Mouse (Mus musculus) forebrain, embryonic 16.5 days (tissue): ENCODE measurements at regions not wholly inside any gene's neighbourhood (a gene's known extent, or its start where the extent isn't known, plus 50 kb on each side); places are given as distances from the start of the nearest gene placed in this dataset.

Experiments
- ATAC-seq: fragments of 200-750 bp; cut with Nextera tagmentation; 2 replicates; pipeline ENCODE4 v1.8.0; 2017; ENCODE audit warnings: mild to moderate bottlenecking, moderate library complexity
- H3K27ac ChIP-seq: fragments of 300-500 bp; sonication (generic); 2 replicates; pipeline ENCODE4 v1.5.1; 2014; ENCODE audit warnings: low read length, control low read depth
- H3K27me3 ChIP-seq: fragments of 300-500 bp; sonication (generic); replicated peaks from 2 replicates; pipeline ENCODE4 v1.6.1; 2014; ENCODE audit warnings: low read length; ENCODE audit not compliant: control insufficient read depth, insufficient read depth
- H3K36me3 ChIP-seq: fragments of 300-500 bp; sonication (generic); 2 replicates; pipeline ENCODE4 v1.6.1; 2014; ENCODE audit not compliant: control insufficient read depth, insufficient read depth
- H3K4me1 ChIP-seq: fragments of 300-500 bp; sonication (generic); replicated peaks from 2 replicates; pipeline ENCODE4 v1.6.1; 2014; ENCODE audit warnings: low read length; ENCODE audit not compliant: control insufficient read depth, insufficient read depth
- H3K4me2 ChIP-seq: fragments of 300-500 bp; sonication (generic); 2 replicates; pipeline ENCODE4 v1.6.1; 2014; ENCODE audit warnings: mild to moderate bottlenecking, low read length, control low read depth
- H3K4me3 ChIP-seq: fragments of 300-500 bp; sonication (generic); replicated peaks from 2 replicates; pipeline ENCODE4 v1.5.1; 2014; ENCODE audit warnings: mild to moderate bottlenecking, low read length, control low read depth
- H3K9ac ChIP-seq: fragments of 300-500 bp; sonication (generic); replicated peaks from 2 replicates; pipeline ENCODE4 v1.6.1; 2014; ENCODE audit warnings: low read depth, low read length, control low read depth
- H3K9me3 ChIP-seq: fragments of 300-500 bp; sonication (generic); 2 replicates; pipeline ENCODE4 v1.6.1; 2016; ENCODE audit warnings: low read length; ENCODE audit not compliant: control insufficient read depth
- WGBS: fragments of 180-500 bp; shearing (Covaris S2); extraction: QIAGEN DNeasy Blood & Tissue Kit; methylation state at CpG from one replicate; pipeline ENCODE4 v1.1.7; 2014; 5-methylcytosine and 5-hydroxymethylcytosine counted together

DNA sequence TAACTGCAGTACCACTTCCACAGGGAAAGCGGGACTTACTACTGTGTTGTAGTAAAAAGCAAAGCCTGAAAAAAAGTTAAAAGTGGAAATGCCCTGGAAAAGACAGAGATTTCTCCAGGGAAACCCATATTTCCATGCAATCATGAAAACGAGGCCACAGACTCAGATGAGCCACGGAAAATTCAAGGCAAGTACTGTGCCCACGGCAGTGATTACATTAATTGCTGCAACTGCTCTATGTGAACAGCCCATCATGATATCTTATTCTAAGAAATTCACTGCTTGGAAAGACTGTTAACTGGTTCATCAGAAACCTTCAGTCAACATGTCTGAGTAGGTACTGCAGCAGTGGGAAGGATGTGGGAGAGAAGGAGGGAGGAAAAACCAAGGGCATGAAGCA lies 330.1 kb upstream of the Aco1 start:
- ATAC-seq, result no peak

DNA sequence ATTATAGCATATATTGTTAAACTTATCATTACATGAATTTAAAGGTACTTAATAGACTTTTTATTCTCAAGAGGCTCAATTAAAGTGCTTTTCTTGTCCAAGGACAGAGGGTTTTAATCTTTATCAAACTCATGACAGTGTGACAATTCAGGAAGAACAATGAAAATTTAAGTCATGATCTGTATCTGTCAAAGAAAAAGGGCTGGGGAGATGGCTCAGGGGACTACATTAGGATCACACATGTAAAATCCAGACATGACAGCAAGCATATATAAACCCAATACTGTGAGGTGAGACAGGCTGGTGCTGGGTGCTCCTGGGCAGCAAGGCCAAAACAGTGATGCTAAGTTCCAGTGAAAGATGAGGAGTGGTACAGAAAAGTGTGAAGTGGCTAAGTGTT lies 327.3 kb upstream of the Aco1 start:
- peak; percentile 67 for ATAC-seq
- H3K4me3 ChIP-seq, result no peak overlapping the region
- H3K4me1 ChIP-seq, result no peaks in the 10 kb centered on the region

More for the DNA sequence above, 330.1 kb upstream of the Aco1 start:
- Histone ChIP-seq H3K4me1 (no peaks in the 10 kb centered on the region), H3K9ac (no peak overlapping the region), H3K4me3 (no peak overlapping the region), H3K27me3 (no peaks in the 10 kb centered on the region), H3K9me3 (no peaks in the 10 kb centered on the region), H3K36me3 (no peaks in the 10 kb centered on the region), H3K4me2 (no peak overlapping the region), H3K27ac (no peak overlapping the region)
- WGBS, result 70% methylated on average over 4 of the region's 4 CpGs

DNA sequence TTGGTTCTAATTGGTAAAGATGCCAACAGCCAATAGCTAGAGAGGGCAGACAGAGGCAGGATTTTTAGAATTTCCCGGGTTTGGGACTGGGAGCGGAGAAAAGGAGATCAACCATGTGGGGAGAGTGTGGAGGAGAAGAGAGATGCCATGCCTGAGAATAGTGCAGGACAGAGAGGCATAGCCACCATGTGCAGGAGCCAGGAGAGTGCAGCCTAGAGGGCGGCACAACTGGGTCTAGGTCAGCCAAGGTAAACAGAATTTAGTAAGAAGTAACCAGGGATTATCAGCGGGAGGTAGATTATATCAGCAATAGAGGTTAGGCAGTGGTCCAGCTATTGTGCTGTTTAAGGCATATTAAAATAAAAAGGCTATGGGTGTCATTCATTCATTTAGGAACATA lies 325.2 kb upstream of the Aco1 start:
- Histone ChIP-seq H3K4me1 (no peaks in the 10 kb centered on the region), H3K4me3 (no peak overlapping the region), H3K27me3 (no peaks in the 10 kb centered on the region), H3K9me3 (no peaks in the 10 kb centered on the region), H3K27ac (no peak overlapping the region), H3K9ac (no peak overlapping the region), H3K4me2 (no peak overlapping the region), H3K36me3 (no peaks in the 10 kb centered on the region)
- no peak for ATAC-seq
- WGBS, result 72% methylated on average over 4 of the region's 4 CpGs

More for the DNA sequence above, 327.3 kb upstream of the Aco1 start:
- no peak overlapping the region for H3K4me2 ChIP-seq
- no peaks in the 10 kb centered on the region for H3K36me3 ChIP-seq
- no peaks in the 10 kb centered on the region for H3K27me3 ChIP-seq
- H3K27ac ChIP-seq, result no peak overlapping the region
- H3K9ac ChIP-seq, result no peak overlapping the region
- H3K9me3 ChIP-seq, result no peaks in the 10 kb centered on the region

DNA sequence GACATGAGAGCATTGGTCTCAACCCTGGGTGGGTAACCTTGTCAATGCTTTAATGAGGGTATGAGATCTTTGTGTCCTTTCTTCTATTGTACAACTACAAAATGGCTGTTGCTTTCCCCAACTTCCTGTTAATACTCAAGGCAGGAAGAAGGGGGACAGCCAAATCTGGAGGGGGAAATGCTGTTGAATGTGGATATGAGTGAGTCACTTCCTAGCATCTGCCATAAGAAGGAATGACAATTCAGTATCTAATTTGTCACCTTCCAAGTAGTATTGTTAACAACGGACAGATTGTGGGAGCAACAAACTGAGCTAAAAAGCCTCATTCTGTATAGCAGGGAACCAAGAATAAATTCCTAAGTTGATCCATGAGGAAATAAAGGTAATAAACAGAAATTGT lies 309.2 kb upstream of the Aco1 start:
- WGBS, result 88% methylated on average over 1 of the region's 1 CpGs
- Histone ChIP-seq H3K4me2 (no peak overlapping the region), H3K4me1 (no peaks in the 10 kb centered on the region), H3K9me3 (no peaks in the 10 kb centered on the region), H3K9ac (no peak overlapping the region), H3K27me3 (no peaks in the 10 kb centered on the region), H3K36me3 (no peaks in the 10 kb centered on the region), H3K27ac (no peak overlapping the region), H3K4me3 (no peak overlapping the region)
- ATAC-seq, result no peak
